In the genomic region with DNA sequence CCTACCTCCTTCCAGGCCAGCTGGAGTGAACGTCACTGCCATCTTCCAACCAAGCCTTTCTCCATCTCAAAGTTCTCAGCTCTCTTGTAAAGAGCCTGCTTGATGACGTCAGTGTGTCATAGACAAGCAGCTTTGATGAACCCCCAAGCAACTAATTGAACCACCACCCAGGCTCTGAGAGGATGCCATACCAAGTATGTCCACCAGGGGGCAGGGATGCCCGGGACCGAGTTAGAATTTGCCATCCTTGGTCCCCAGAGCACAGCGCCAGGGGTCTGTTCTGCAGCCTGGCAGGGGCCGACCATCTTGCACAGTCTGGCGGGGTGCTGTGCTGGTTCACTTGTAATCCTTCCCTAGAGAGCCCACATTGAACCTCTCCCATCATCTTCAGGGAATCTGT, we compare ENCODE assay signal across 8 mouse cellular contexts. TPM values are rescaled to one million over a fixed set of nuclear protein-coding genes. Genes with fewer than 3 reads are reported as not detected.
DNase-seq lines count a peak whose midpoint lies in the region; ATAC-seq and TF ChIP-seq lines count a peak whose summit lies in the region.

No protein-coding gene starts in this region.

- H3K36me3 ChIP-seq in hindbrain, postnatal 0 days (ENCODE audit: insufficient read depth, low read length), result no peaks in the 10 kb centered on the region
- H3K36me3 ChIP-seq in liver, embryonic 16.5 days (ENCODE audit: control insufficient read depth, insufficient read depth), result no peaks in the 10 kb centered on the region

- TF ChIP-seq CTCF in hindbrain, postnatal 0 days (IDR thresholded peaks at IDR 0.05; ENCODE audit: low read depth), result peak; percentile 96

- peak; percentile 66 for ATAC-seq in erythroblast, adult 5-6 weeks (replicated peaks; ENCODE audit: low FRiP score, poor library complexity, severe bottlenecking)
- 0 out of 2 replicates have a peak, but pooled peaks have one; percentile 27 for ATAC-seq in hindbrain, postnatal 0 days
- ATAC-seq in liver, embryonic 16.5 days (ENCODE audit: low read depth), result 0 out of 2 replicates have a peak, but pooled peaks have one; percentile 18

- no peaks in the 10 kb centered on the region for H3K9me3 ChIP-seq in hindbrain, postnatal 0 days (ENCODE audit: low read length)
- no peaks in the 10 kb centered on the region for H3K9me3 ChIP-seq in liver, embryonic 16.5 days (replicated peaks; ENCODE audit: control insufficient read depth, low read length)

- peak; percentile 68 for DNase-seq in urinary bladder, postnatal 14 days (ENCODE audit: low spot score)
- no peak for DNase-seq in urinary bladder, adult 2 months (ENCODE audit: low spot score)
- peak; percentile 51 for DNase-seq in brain, adult 2 months (ENCODE audit: low read depth, low spot score)
- peak; percentile 63 for DNase-seq in hindbrain, postnatal 0 days (ENCODE audit: low spot score)
- peak; percentile 87 for DNase-seq in retina, postnatal 1 day
- peak; percentile 41 to 61 for DNase-seq in urinary bladder, postnatal 36 days (ENCODE audit: low spot score in 2 of 2)

- H3K27ac ChIP-seq in hindbrain, postnatal 0 days, result no peak overlapping the region
- H3K27ac ChIP-seq in liver, embryonic 16.5 days (ENCODE audit: low read length), result no peak overlapping the region

- no peak overlapping the region for H3K4me2 ChIP-seq in hindbrain, postnatal 0 days (ENCODE audit: low read depth, low read length)
- no peak overlapping the region for H3K4me2 ChIP-seq in liver, embryonic 16.5 days (ENCODE audit: low read depth, low read length)

- H3K27me3 ChIP-seq in hindbrain, postnatal 0 days (ENCODE audit: insufficient read depth, low read length), result no peaks in the 10 kb centered on the region
- no peaks in the 10 kb centered on the region for H3K27me3 ChIP-seq in liver, embryonic 16.5 days (ENCODE audit: control insufficient read depth, insufficient read depth, low read depth, low read length)

- 8% methylated on average over 7 of the region's 7 CpGs for WGBS in hindbrain, postnatal 0 days
- WGBS in liver, embryonic 16.5 days (ENCODE audit: insufficient replicate concordance), result 10% methylated on average over 7 of the region's 7 CpGs

- peaks cover 8% of the 10 kb centered on the region for H3K4me1 ChIP-seq in hindbrain, postnatal 0 days (ENCODE audit: insufficient read depth, low read length)
- peaks cover 10% of the 10 kb centered on the region; the same call in 1 of the 2 replicates for H3K4me1 ChIP-seq in liver, embryonic 16.5 days (ENCODE audit: control insufficient read depth, low read depth, low read length)

- no peak overlapping the region for H3K9ac ChIP-seq in hindbrain, postnatal 0 days (replicated peaks; ENCODE audit: low read length)
- no peak overlapping the region for H3K9ac ChIP-seq in liver, embryonic 16.5 days (ENCODE audit: low read depth, low read length)

- no peak overlapping the region for H3K4me3 ChIP-seq in hindbrain, postnatal 0 days (ENCODE audit: low read length)
- H3K4me3 ChIP-seq in liver, embryonic 16.5 days (ENCODE audit: low read depth, low read length), result no peak overlapping the region

RNA-seq across cellular contexts. Expression of a gene that starts 31.1 kb away (rescaled TPM):
- polyA plus RNA-seq in urinary bladder, adult 2 months (2012; rRNA removed), result 6.3 and 8.3 TPM in 2 replicates
- not detected in 2 replicates for total RNA-seq in erythroblast, adult 5-6 weeks (2015; ENCODE audit: low replicate concordance)
- not detected in 2 replicates for total RNA-seq in erythroblast, adult 5-6 weeks (2017; ENCODE audit: low replicate concordance)
- 5.1 and 7.7 TPM in 2 replicates for total RNA-seq in hindbrain, postnatal 0 days (2014; rRNA removed)
- 3.7 and 4.5 TPM in 2 replicates for polyA plus RNA-seq in hindbrain, postnatal 0 days (2015; fragmentation: Nextera tagmentation; extraction: Ambion mirVana)
- 2.3 and 2.7 TPM in 2 replicates for polyA plus RNA-seq in liver, embryonic 16.5 days (2015; fragmentation: Nextera tagmentation; extraction: Ambion mirVana)
